Mouse (Mus musculus) liver, embryonic 11.5 days (tissue): ENCODE measurements at regions not wholly inside any gene's neighbourhood (a gene's known extent, or its start where the extent isn't known, plus 50 kb on each side); places are given as distances from the start of the nearest gene placed in this dataset.

ENCODE experiments used
- ATAC-seq: fragments of 200-750 bp; cut with Nextera tagmentation; replicated peaks from 2 replicates; pipeline ENCODE4 v1.8.0; 2017; ENCODE audit warnings: moderate number of reproducible peaks, mild to moderate bottlenecking, moderate TSS enrichment, moderate library complexity; ENCODE audit not compliant: low FRiP score
- DNase-seq: peaks from one replicate; pipeline ENCODE4 v3.0.0-alpha.2; 2017; ENCODE audit warnings: low spot score
- H3K27ac ChIP-seq: fragments of 300-500 bp; sonication (generic); 2 replicates; pipeline ENCODE4 v1.5.1; 2014; ENCODE audit warnings: mild to moderate bottlenecking, low read depth, low read length, control low read depth
- H3K27me3 ChIP-seq: fragments of 300-500 bp; sonication (generic); replicated peaks from 2 replicates; pipeline ENCODE4 v1.6.1; 2014; ENCODE audit warnings: low read length, mixed read lengths; ENCODE audit not compliant: control insufficient read depth, insufficient read depth
- H3K36me3 ChIP-seq: fragments of 300-500 bp; sonication (generic); 2 replicates; pipeline ENCODE4 v1.6.1; 2014; ENCODE audit warnings: mild to moderate bottlenecking, low read length, moderate library complexity, mixed read lengths; ENCODE audit not compliant: control insufficient read depth, insufficient read depth
- H3K4me1 ChIP-seq: fragments of 300-500 bp; sonication (generic); replicated peaks from 2 replicates; pipeline ENCODE4 v1.6.1; 2014; ENCODE audit warnings: low read length, mixed read lengths; ENCODE audit not compliant: control insufficient read depth, insufficient read depth
- H3K4me2 ChIP-seq: fragments of 300-500 bp; sonication (generic); 2 replicates; pipeline ENCODE4 v1.6.1; 2014; ENCODE audit warnings: mild to moderate bottlenecking, control low read depth, moderate library complexity
- H3K4me3 ChIP-seq: fragments of 300-500 bp; sonication (generic); 2 replicates; pipeline ENCODE4 v1.5.1; 2014; ENCODE audit warnings: low read depth, low read length, control low read depth
- H3K9ac ChIP-seq: fragments of 300-500 bp; sonication (generic); 2 replicates; pipeline ENCODE4 v1.6.1; 2014; ENCODE audit warnings: low read depth, low read length, control low read depth
- H3K9me3 ChIP-seq: fragments of 300-500 bp; sonication (generic); 2 replicates; pipeline ENCODE4 v1.6.1; 2016; ENCODE audit warnings: low read length, inconsistent platforms, mixed read lengths; ENCODE audit not compliant: control insufficient read depth
- WGBS: fragments of 180-500 bp; shearing (Covaris S2); extraction: QIAGEN DNeasy Blood & Tissue Kit; methylation state at CpG from one replicate; pipeline ENCODE4 v1.1.7; 2014; 5-methylcytosine and 5-hydroxymethylcytosine counted together

GRCm38 (mm10) chr10:3652522-3652921, 87.6 kb upstream of the Plekhg1 start:
- Histone ChIP-seq H3K36me3 (no peaks in the 10 kb centered on the region), H3K27me3 (no peaks in the 10 kb centered on the region), H3K4me1 (no peaks in the 10 kb centered on the region), H3K4me3 (no peak overlapping the region), H3K4me2 (no peak overlapping the region), H3K9ac (no peak overlapping the region), H3K27ac (no peak overlapping the region), H3K9me3 (no peaks in the 10 kb centered on the region)
- no peak for ATAC-seq
- 77% methylated on average over 3 of the region's 3 CpGs for WGBS
- DNase-seq: no peak

DNA sequence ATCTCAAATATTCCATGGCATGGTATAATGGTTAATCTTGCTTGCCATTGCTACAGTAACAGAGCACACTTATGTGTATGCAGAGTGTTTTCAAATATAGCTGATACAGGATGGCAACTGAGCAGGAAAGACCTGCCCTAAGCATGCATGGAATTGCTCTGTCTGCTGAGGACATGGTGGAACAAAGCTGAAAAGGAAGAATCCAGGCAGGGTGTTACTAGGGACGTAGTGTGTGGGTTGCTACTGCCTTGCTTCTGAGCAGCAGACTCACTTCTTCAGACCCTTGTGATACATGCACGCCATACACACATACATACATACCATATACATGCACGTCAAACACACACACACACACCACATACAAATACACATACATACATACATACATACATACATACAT, 84.1 kb upstream of the Plekhg1 start:
- H3K4me2 ChIP-seq: no peak overlapping the region
- H3K4me3 ChIP-seq: no peak overlapping the region
- 83% methylated on average over 3 of the region's 3 CpGs for WGBS
- no peaks in the 10 kb centered on the region for H3K4me1 ChIP-seq
- no peaks in the 10 kb centered on the region for H3K36me3 ChIP-seq
- no peak for DNase-seq
- no peak for ATAC-seq
- H3K27ac ChIP-seq: no peak overlapping the region
- H3K9ac ChIP-seq: no peak overlapping the region
- no peaks in the 10 kb centered on the region for H3K9me3 ChIP-seq
- no peaks in the 10 kb centered on the region for H3K27me3 ChIP-seq

- H3K36me3 ChIP-seq: no peaks in the 10 kb centered on the region
- H3K4me1 ChIP-seq: no peaks in the 10 kb centered on the region
- DNase-seq: no peak
- no peaks in the 10 kb centered on the region for H3K27me3 ChIP-seq
- no peak overlapping the region for H3K4me2 ChIP-seq
- no peaks in the 10 kb centered on the region for H3K9me3 ChIP-seq
- no peak for ATAC-seq
- no peak overlapping the region for H3K27ac ChIP-seq
- no peak overlapping the region for H3K9ac ChIP-seq
- H3K4me3 ChIP-seq: no peak overlapping the region
- WGBS: 72% methylated on average over 2 of the region's 2 CpGs
Observed at GRCm38 (mm10) chr10:3662156-3662555, 78.0 kb upstream of the Plekhg1 start.

DNA sequence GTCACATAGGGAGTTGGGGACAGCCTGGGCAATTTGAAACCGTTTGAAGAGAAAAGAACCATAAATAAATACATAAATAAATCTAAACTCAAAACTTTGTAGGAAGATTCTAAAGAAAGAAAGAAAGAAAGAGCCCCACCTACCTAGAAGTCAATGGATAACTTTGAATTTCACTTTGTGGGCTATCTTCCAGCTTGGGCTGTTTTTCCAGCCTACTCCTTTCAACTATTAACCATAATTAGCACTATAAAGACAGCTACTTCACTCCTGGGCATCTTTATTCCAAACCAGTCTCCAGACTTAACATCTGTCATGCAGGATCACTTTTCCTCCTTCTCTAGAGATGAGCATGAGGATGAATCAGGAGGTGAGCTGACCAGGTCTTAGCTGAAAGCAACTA, 77.6 kb upstream of the Plekhg1 start:
- Histone ChIP-seq H3K4me2 (no peak overlapping the region), H3K36me3 (no peaks in the 10 kb centered on the region), H3K27me3 (no peaks in the 10 kb centered on the region), H3K9me3 (no peaks in the 10 kb centered on the region), H3K4me3 (no peak overlapping the region), H3K4me1 (no peaks in the 10 kb centered on the region), H3K27ac (no peak overlapping the region), H3K9ac (no peak overlapping the region)
- DNase-seq: no peak
- ATAC-seq: no peak
- WGBS: 61% methylated on average over 1 of the region's 1 CpGs

DNA sequence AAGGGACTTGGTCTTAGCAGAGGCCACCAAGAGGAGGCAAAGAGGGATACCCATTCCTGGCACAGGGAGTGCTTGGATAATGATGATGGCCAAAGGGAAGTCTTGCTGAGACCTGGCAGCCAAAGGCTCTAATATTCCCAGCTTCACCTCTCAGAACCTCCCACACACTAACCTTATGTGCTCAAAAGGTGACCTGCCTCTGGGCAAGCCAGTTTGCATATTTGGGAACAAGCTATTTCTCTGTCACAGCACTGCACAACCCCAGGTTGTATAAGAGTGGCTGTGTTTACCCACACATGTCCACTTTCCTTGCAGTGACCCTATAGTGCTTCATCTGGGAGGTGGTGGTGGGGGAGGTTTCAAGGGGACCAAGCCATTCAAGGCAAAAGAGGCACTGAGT, 76.9 kb upstream of the Plekhg1 start:
- Histone ChIP-seq H3K4me3 (no peak overlapping the region), H3K36me3 (no peaks in the 10 kb centered on the region), H3K9me3 (no peaks in the 10 kb centered on the region), H3K9ac (no peak overlapping the region), H3K4me2 (no peak overlapping the region), H3K27ac (no peak overlapping the region), H3K4me1 (no peaks in the 10 kb centered on the region), H3K27me3 (no peaks in the 10 kb centered on the region)
- ATAC-seq: no peak
- no peak for DNase-seq

GRCm38 (mm10) chr10:3684481-3684880, 55.7 kb upstream of the Plekhg1 start:
- no peaks in the 10 kb centered on the region for H3K4me1 ChIP-seq
- no peak overlapping the region for H3K9ac ChIP-seq
- ATAC-seq: no peak
- no peak for DNase-seq
- H3K27ac ChIP-seq: no peak overlapping the region
- no peaks in the 10 kb centered on the region for H3K36me3 ChIP-seq
- H3K9me3 ChIP-seq: no peaks in the 10 kb centered on the region
- H3K4me2 ChIP-seq: no peak overlapping the region
- no peak overlapping the region for H3K4me3 ChIP-seq
- H3K27me3 ChIP-seq: no peaks in the 10 kb centered on the region
- 69% methylated on average over 2 of the region's 2 CpGs for WGBS
